Comparison of ENCODE assay signal across 17 mouse cellular contexts in genomic region chr4:118472687-118473086, GRCm38 (mm10). TPM values are rescaled to one million over a fixed set of nuclear protein-coding genes. Genes with fewer than 3 reads are reported as not detected.
"Had no signal": no experiment of that assay in that cellular context is flagged by ENCODE, and none has a peak within 500 bp of the region (broad histone marks: within the 10 kb centered on the region; RNA-seq: fewer than 3 reads in every experiment).

No protein-coding gene starts in this region.

- H3K9me3 ChIP-seq: kidney, embryonic 15.5 days; limb, embryonic 15.5 days; midbrain, embryonic 12.5 days; neural tube, embryonic 13.5 days had no signal

- H3K27ac ChIP-seq: kidney, embryonic 15.5 days; limb, embryonic 15.5 days; liver, embryonic 14.5 days; macrophage; midbrain, embryonic 12.5 days; neural tube, embryonic 13.5 days had no signal

- H3K27me3 ChIP-seq: kidney, embryonic 15.5 days; limb, embryonic 15.5 days; midbrain, embryonic 12.5 days; neural tube, embryonic 13.5 days had no signal

- H3K4me2 ChIP-seq: kidney, embryonic 15.5 days; limb, embryonic 15.5 days; liver, embryonic 11.5 days; lung, embryonic 14.5 days; midbrain, embryonic 12.5 days; neural tube, embryonic 13.5 days had no signal

- H3K4me1 ChIP-seq: neural tube, embryonic 13.5 days had no signal

- H3K4me3 ChIP-seq: kidney, embryonic 15.5 days; limb, embryonic 15.5 days; midbrain, embryonic 12.5 days; myocyte; neural tube, embryonic 13.5 days had no signal

- ATAC-seq: inflammation-experienced regulatory T-cells, adult 6 months; liver, postnatal 0 days; lung, postnatal 0 days; midbrain, embryonic 16.5 days had no signal

- H3K9ac ChIP-seq: kidney, embryonic 15.5 days; limb, embryonic 15.5 days; liver, embryonic 14.5 days; liver, postnatal 0 days; lung, embryonic 14.5 days; midbrain, embryonic 12.5 days; neural tube, embryonic 13.5 days had no signal

- DNase-seq: kidney, adult 18-20 months; kidney, postnatal 10 days; kidney, postnatal 36 days; liver, postnatal 0 days; thymus, postnatal 25 days had no signal

- H3K36me3 ChIP-seq: kidney, embryonic 15.5 days; limb, embryonic 15.5 days; midbrain, embryonic 12.5 days; neural tube, embryonic 13.5 days had no signal

RNA-seq across cellular contexts. Expression of gene Mpl, which starts 15.4 kb away (rescaled TPM):
- polyA plus RNA-seq: inflammation-experienced regulatory T-cells, adult 6 months; midbrain, embryonic 16.5 days; myocyte had no signal

RNA-seq across cellular contexts. Expression of gene Tie1, which starts 17.2 kb away (rescaled TPM):
- polyA plus RNA-seq: inflammation-experienced regulatory T-cells, adult 6 months; macrophage; myocyte had no signal

RNA-seq across cellular contexts. Expression of gene 2610528J11Rik, which starts 54.1 kb away (rescaled TPM):
- polyA plus RNA-seq: inflammation-experienced regulatory T-cells, adult 6 months; macrophage; midbrain, embryonic 16.5 days; myocyte; neural tube, embryonic 13.5 days had no signal
